Mouse (Mus musculus): Measurements from ENCODE around the gene Akr7a5.

DNA sequence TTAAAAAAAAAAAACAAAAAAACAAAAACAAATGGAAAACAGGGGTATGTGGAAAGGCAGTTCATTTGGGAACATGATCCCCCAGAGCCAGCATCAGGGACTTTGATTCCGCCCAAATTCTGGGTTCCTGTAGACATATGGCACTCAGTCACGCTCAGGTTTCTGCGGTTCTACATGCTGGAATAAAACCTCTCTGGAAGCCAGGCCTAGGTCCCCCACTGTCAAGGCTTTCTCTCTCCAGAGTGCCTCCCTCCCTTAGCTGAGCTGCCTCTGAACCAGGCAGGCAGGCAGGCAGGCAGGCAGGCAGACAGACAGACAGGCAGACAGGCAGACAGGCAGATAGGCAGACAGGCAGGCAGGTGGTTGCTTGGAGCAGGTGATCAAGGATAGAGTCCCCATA, 40.4 kb upstream of the Akr7a5 start:
- TF ChIP-seq HCFC1 (IDR thresholded peaks at IDR 0.05; ENCODE audit: borderline replicate concordance, insufficient read depth, low read length) (no peak), ZNF384 (IDR thresholded peaks at IDR 0.05; ENCODE audit: low read depth, low read length) (no peak), CHD2 (IDR thresholded peaks at IDR 0.05; ENCODE audit: low read depth, low read length) (no peak), ZC3H11A (IDR thresholded peaks at IDR 0.05; ENCODE audit: borderline replicate concordance, low read depth, low read length) (no peak)

Measured in ES-E14 (cell line).